Mouse (Mus musculus) forebrain, embryonic 10.5 days (tissue): ENCODE data around the gene Ercc8. TPM values are rescaled to one million over a fixed set of nuclear protein-coding genes. Genes with fewer than 3 reads are reported as not detected.

Experiments used
- DNase-seq: peaks from one replicate; pipeline ENCODE4 v3.0.0-alpha.2; 2017; ENCODE audit warnings: low spot score; ENCODE audit errors: extremely low spot score
- H3K27ac ChIP-seq: fragments of 300-500 bp; sonication (generic); 2 replicates; pipeline ENCODE4 v1.5.1; 2016; ENCODE audit warnings: mild to moderate bottlenecking
- H3K27me3 ChIP-seq: fragments of 300-500 bp; sonication (generic); 2 replicates; pipeline ENCODE4 v1.6.1; 2016; ENCODE audit warnings: mild to moderate bottlenecking; ENCODE audit not compliant: poor library complexity, severe bottlenecking
- H3K36me3 ChIP-seq: fragments of 300-500 bp; sonication (generic); replicated peaks from 2 replicates; pipeline ENCODE4 v1.6.1; 2016; ENCODE audit warnings: mild to moderate bottlenecking, moderate library complexity
- H3K4me1 ChIP-seq: fragments of 300-500 bp; sonication (generic); 2 replicates; pipeline ENCODE4 v1.6.1; 2016
- H3K4me3 ChIP-seq: fragments of 300-500 bp; sonication (generic); 2 replicates; pipeline ENCODE4 v1.5.1; 2016; ENCODE audit warnings: mild to moderate bottlenecking, moderate library complexity
- H3K9me3 ChIP-seq: fragments of 300-500 bp; sonication (generic); 2 replicates; pipeline ENCODE4 v1.6.1; 2016; ENCODE audit warnings: mild to moderate bottlenecking, moderate library complexity
- WGBS: fragments of 180-500 bp; shearing (Covaris S2); methylation state at CpG from one replicate; pipeline ENCODE4 v1.1.7; 2016; 5-methylcytosine and 5-hydroxymethylcytosine counted together
- polyA plus RNA-seq: library from polyadenylated mRNA; unstranded; fragments of >200 nt; fragmentation: Nextera tagmentation; extraction: Ambion mirVana; gene quantifications from 2 replicates; pipeline ENCODE4 v1.2.1, GENCODE M21; 2016

Gene Ercc8
- polyA plus RNA-seq, 1 experiment from 2014 or later = 25.3 TPM

- Histone ChIP-seq H3K27me3 (peaks cover 49% of the 10 kb centered on the region), H3K9me3 (no peaks in the 10 kb centered on the region), H3K27ac (no peak overlapping the region), H3K4me1 (peaks cover 19% of the 10 kb centered on the region), H3K4me3 (no peak overlapping the region), H3K36me3 (no peaks in the 10 kb centered on the region)
- 93% methylated on average over 8 of the region's 8 CpGs for WGBS
- DNase-seq = no peak
These were observed 52.4 kb downstream of the Ercc8 start for GRCm38 (mm10) chr13:108210960-108211359.

DNA sequence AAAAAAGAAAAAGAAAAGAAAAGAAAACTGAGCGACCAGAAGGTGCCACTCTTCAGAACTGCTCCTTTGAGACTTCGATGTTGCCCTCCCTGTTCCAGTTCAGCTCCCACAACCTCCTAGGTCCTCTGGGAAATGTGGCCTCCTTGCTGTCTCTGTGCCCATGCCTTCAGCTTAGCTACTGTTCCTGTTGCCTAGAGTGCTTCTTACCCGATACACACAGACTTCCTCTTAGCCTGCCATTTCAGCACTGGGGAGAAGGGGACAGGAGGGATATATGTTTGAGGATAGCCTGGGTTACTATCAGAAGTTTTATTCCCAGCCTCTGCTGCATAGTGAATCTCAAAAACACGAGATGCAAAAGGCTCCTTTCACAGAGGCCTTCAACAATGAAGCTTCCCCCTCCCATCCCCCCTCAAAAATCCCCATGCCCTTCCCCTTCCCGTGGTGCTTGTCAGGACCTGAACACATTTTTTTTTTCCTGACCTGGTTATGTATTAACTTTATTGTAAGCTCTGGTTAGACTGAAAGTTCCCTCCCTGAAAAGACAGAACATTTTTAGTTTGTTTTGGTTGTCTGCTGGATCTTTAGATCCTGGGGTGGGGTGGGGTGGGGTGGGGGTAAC lies 54.0 kb downstream of the Ercc8 start:
- WGBS = 51% methylated on average over 5 of the region's 5 CpGs
- H3K4me3 ChIP-seq = no peak overlapping the region
- no peak overlapping the region for H3K27ac ChIP-seq
- peaks cover 19% of the 10 kb centered on the region for H3K4me1 ChIP-seq
- no peaks in the 10 kb centered on the region for H3K9me3 ChIP-seq
- H3K36me3 ChIP-seq = no peaks in the 10 kb centered on the region
- peaks cover 64% of the 10 kb centered on the region for H3K27me3 ChIP-seq
- DNase-seq = no peak

GRCm38 (mm10) chr13:108214081-108214484 lies 55.6 kb downstream of the Ercc8 start, which contains the start of gene Elovl7:
Gene Elovl7 (plus strand): TSS chr13:108214404.
- peak within 1 kb of the TSS; percentile 83 for H3K4me3 ChIP-seq
- peaks cover 80% of the 10 kb centered on the region for H3K27me3 ChIP-seq
- no peaks in the 10 kb centered on the region for H3K9me3 ChIP-seq
- H3K27ac ChIP-seq = peak within 1 kb of the TSS; percentile 83
- H3K4me1 ChIP-seq = peaks cover 19% of the 10 kb centered on the region
- under 1% methylated on average over 36 of the region's 40 CpGs for WGBS
- DNase-seq = peak; percentile 50
- no peaks in the 10 kb centered on the region for H3K36me3 ChIP-seq

- under 1% methylated on average over 48 of the region's 50 CpGs for whole genome bisulfite sequencing
- Histone ChIP-seq H3K27ac (peak overlapping the region; percentile 83), H3K4me3 (peak overlapping the region; percentile 83), H3K9me3 (no peaks in the 10 kb centered on the region), H3K36me3 (no peaks in the 10 kb centered on the region), H3K4me1 (peaks cover 19% of the 10 kb centered on the region), H3K27me3 (peaks cover 83% of the 10 kb centered on the region)
- peak; percentile 55 for DNase-seq
These were observed 56.1 kb downstream of the Ercc8 start for GRCm38 (mm10) chr13:108214485-108215107.

DNA sequence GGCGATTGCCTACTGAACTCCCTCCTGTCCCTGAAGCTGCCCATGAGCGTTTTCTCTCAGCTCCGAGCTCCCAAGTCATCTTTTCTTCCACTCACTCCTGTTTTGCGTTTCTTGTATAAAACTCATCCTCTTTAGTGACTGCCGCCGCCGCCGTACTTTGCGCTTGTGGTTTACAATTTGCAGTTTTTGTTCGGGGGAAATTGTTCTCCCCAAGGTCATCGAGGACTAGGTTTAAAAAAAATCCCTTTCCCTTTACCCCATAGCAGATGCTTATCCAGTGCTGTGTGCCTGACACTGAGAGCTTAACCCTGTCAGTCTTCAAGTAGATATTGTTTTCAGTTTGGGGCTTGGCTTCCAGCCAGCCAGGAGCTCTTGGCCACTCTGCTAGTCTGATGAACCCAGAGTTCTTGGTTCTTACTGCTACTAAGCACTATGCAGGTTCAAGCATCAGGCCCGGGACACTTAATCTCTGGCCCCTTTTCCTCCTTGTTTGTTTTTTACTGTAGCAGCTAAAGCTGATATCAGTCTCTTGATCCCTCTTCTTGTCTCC lies 56.8 kb downstream of the Ercc8 start:
- DNase-seq = no peak
- Histone ChIP-seq H3K36me3 (no peaks in the 10 kb centered on the region), H3K4me1 (peaks cover 19% of the 10 kb centered on the region), H3K27ac (no peak overlapping the region), H3K27me3 (peaks cover 83% of the 10 kb centered on the region), H3K4me3 (peak overlapping the region; percentile 83), H3K9me3 (no peaks in the 10 kb centered on the region)
- 3% methylated on average over 12 of the region's 12 CpGs for WGBS

DNA sequence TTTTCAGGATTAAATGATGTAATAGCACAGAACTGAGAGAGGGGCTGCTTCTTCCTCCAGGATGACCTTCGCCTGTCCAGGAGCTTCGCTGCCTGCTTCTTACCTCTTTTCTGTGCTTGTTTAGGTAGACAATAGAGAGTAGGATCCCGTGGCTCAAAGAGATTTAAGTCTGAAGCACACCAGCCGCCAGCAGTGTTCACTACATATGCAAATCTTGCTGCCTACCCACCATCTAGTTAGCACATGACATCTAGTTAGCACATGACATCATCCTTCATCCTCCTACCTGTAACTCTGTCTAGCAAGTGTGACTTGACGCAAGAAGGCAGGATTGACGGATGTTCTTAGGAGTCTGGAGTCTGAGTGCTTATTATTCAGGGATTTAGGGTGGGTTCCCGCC lies 61.2 kb downstream of the Ercc8 start:
- Histone ChIP-seq H3K36me3 (no peaks in the 10 kb centered on the region), H3K27me3 (peaks cover 46% of the 10 kb centered on the region), H3K4me1 (peaks cover 8% of the 10 kb centered on the region), H3K4me3 (no peak overlapping the region), H3K9me3 (no peaks in the 10 kb centered on the region), H3K27ac (no peak overlapping the region)
- no peak for DNase-seq
- WGBS = 64% methylated on average over 7 of the region's 7 CpGs

DNA sequence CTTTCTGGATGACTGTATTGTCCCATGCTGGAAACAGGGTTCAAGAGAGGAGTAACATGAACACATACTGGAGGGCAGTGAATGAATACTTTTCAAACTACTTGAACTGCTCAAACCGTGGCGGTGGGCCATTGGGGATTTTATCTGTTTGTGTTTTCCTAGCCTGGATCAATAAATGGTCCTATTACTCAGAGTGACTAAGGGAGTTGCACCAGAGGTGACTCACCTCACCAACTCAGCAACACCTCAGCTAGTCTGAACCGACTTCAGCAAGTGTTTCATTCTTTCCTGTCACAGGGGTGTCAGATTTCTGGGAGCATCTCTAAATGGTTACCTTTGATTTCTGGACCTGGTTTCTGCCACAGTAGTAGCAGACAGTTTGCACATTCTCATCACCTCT lies 70.7 kb downstream of the Ercc8 start:
- Histone ChIP-seq H3K27ac (no peak overlapping the region), H3K4me1 (peaks cover 5% of the 10 kb centered on the region; the same call in 1 of the 2 replicates), H3K9me3 (no peaks in the 10 kb centered on the region), H3K4me3 (no peak overlapping the region), H3K27me3 (no peaks in the 10 kb centered on the region), H3K36me3 (no peaks in the 10 kb centered on the region)
- no peak for DNase-seq
- 78% methylated on average over 3 of the region's 3 CpGs for WGBS

GRCm38 (mm10) chr13:108229634-108230330 lies 71.3 kb downstream of the Ercc8 start:
- H3K4me1 ChIP-seq = peaks cover 5% of the 10 kb centered on the region; the same call in 1 of the 2 replicates
- DNase-seq = no peak
- H3K4me3 ChIP-seq = no peak overlapping the region
- H3K9me3 ChIP-seq = no peaks in the 10 kb centered on the region
- no peaks in the 10 kb centered on the region for H3K36me3 ChIP-seq
- WGBS = 67% methylated on average over 6 of the region's 6 CpGs
- H3K27me3 ChIP-seq = no peaks in the 10 kb centered on the region
- H3K27ac ChIP-seq = no peak overlapping the region

DNA sequence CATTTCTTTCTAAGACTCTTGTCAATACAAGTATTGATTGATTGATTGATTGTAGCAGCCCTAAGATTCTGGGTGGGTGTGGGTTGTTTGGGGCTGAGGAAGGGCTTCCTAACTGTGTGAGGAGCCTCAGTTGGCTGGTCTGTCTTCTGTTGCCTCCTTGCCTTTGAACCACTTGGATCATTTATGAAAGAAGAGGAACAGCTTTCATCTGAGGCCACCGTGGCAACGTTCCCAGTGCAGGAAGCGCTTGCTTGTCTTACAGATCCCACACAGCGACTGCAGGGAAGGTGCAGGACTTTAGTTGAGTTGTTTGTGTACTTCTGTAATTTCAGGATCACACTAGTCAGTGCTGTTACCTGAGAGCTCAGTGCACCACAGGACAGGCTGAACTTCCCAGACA lies 81.5 kb downstream of the Ercc8 start:
- 87% methylated on average over 4 of the region's 4 CpGs for WGBS
- Histone ChIP-seq H3K36me3 (no peaks in the 10 kb centered on the region), H3K9me3 (no peaks in the 10 kb centered on the region), H3K4me3 (no peak overlapping the region), H3K27ac (no peak overlapping the region), H3K4me1 (no peaks in the 10 kb centered on the region), H3K27me3 (no peaks in the 10 kb centered on the region)
- no peak for DNase-seq

DNA sequence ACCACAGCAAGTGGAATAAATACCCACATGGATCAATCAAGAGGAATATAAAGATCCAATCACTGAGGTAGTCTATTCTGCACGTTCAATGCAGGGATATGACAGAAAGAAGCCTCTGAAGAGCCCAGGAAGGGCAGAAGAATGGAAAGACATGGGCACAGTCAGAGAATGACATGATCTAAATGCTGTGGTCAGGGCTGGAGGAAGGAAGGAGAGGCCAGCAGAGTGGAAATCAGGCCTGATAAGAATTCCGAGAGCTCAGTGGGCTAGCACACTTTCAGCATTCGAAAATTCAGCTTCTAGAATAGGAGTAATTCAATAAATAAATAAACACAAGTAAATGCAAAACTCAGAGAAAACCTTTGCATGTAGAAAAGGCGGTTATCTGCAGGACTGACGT lies 83.2 kb downstream of the Ercc8 start:
- H3K27ac ChIP-seq = no peak overlapping the region
- H3K4me3 ChIP-seq = no peak overlapping the region
- no peaks in the 10 kb centered on the region for H3K9me3 ChIP-seq
- DNase-seq = no peak
- no peaks in the 10 kb centered on the region for H3K4me1 ChIP-seq
- WGBS = 89% methylated on average over 5 of the region's 5 CpGs
- no peaks in the 10 kb centered on the region for H3K27me3 ChIP-seq
- H3K36me3 ChIP-seq = no peaks in the 10 kb centered on the region
